Mouse (Mus musculus) intestine, postnatal 0 days (tissue): Measurements from ENCODE around the gene Sptbn1. TPM values are rescaled to one million over a fixed set of nuclear protein-coding genes. Genes with fewer than 3 reads are reported as not detected.

Experiments used
- ATAC-seq: fragments of 200-750 bp; cut with Nextera tagmentation; 2 replicates; pipeline ENCODE4 v1.8.0; 2017; ENCODE audit warnings: mild to moderate bottlenecking, moderate TSS enrichment, moderate library complexity
- H3K27ac ChIP-seq: fragments of 300-500 bp; sonication (generic); 2 replicates; pipeline ENCODE4 v1.5.1; 2014; ENCODE audit warnings: mild to moderate bottlenecking, low read depth, low read length, moderate library complexity
- H3K27me3 ChIP-seq: fragments of 300-500 bp; sonication (generic); replicated peaks from 2 replicates; pipeline ENCODE4 v1.6.1; 2014; ENCODE audit warnings: low read length, mixed read lengths; ENCODE audit not compliant: control insufficient read depth, insufficient read depth
- H3K36me3 ChIP-seq: fragments of 300-500 bp; sonication (generic); 2 replicates; pipeline ENCODE4 v1.6.1; 2014; ENCODE audit warnings: mild to moderate bottlenecking, moderate library complexity; ENCODE audit not compliant: control insufficient read depth, insufficient read depth
- H3K4me1 ChIP-seq: fragments of 300-500 bp; sonication (generic); replicated peaks from 2 replicates; pipeline ENCODE4 v1.6.1; 2014; ENCODE audit warnings: antibody characterized with exemption, low read length, mixed read lengths; ENCODE audit not compliant: control insufficient read depth, insufficient read depth
- H3K4me2 ChIP-seq: fragments of 300-500 bp; sonication (generic); replicated peaks from 2 replicates; pipeline ENCODE4 v1.6.1; 2014; ENCODE audit warnings: low read depth, mild to moderate bottlenecking, moderate library complexity
- H3K4me3 ChIP-seq: fragments of 300-500 bp; sonication (generic); 2 replicates; pipeline ENCODE4 v1.5.1; 2014; ENCODE audit warnings: low read depth, low read length
- H3K9ac ChIP-seq: fragments of 300-500 bp; sonication (generic); 2 replicates; pipeline ENCODE4 v1.6.1; 2014; ENCODE audit warnings: mild to moderate bottlenecking, low read depth, low read length
- H3K9me3 ChIP-seq: fragments of 300-500 bp; sonication (generic); 2 replicates; pipeline ENCODE4 v1.6.1; 2016; ENCODE audit warnings: mixed run types; ENCODE audit not compliant: control insufficient read depth
- CTCF ChIP-seq: sonication (generic); IDR thresholded peaks from 2 replicates; pipeline ENCODE4 v1.5.1; 2016; ENCODE audit warnings: low read depth, mild to moderate bottlenecking, control low read depth, antibody characterized with exemption, moderate library complexity
- WGBS: fragments of 180-500 bp; shearing (Covaris S2); extraction: QIAGEN DNeasy Blood & Tissue Kit; methylation state at CpG from one replicate; pipeline ENCODE4 v1.1.7; 2014; 5-methylcytosine and 5-hydroxymethylcytosine counted together
- polyA plus RNA-seq: library from polyadenylated mRNA; unstranded; fragments of >200 nt; fragmentation: Nextera tagmentation; extraction: Ambion mirVana; gene quantifications from 2 replicates; pipeline ENCODE4 v1.2.1, GENCODE M21; 2015

Gene Sptbn1
- polyA plus RNA-seq, 1 experiment from 2014 or later, result 73.5 TPM

- Histone ChIP-seq H3K27ac (no peak overlapping the region), H3K4me1 (no peaks in the 10 kb centered on the region), H3K9me3 (no peaks in the 10 kb centered on the region), H3K27me3 (peaks cover 17% of the 10 kb centered on the region; the same call in 1 of the 2 replicates), H3K4me3 (peak overlapping the region; percentile 91), H3K4me2 (peak overlapping the region; percentile 95), H3K9ac (peak overlapping the region; percentile 35; the same call in 1 of the 2 replicates), H3K36me3 (no peaks in the 10 kb centered on the region)
- 4% methylated on average over 15 of the region's 15 CpGs for WGBS
- TF ChIP-seq CTCF, result no peak
- peak; percentile 17; the same call in 1 of the 2 replicates for ATAC-seq
These were observed 837 bp upstream of the Sptbn1 start for GRCm38 (mm10) chr11:30268648-30269375.

- Histone ChIP-seq H3K27ac (peak overlapping the region; percentile 84), H3K9me3 (no peaks in the 10 kb centered on the region), H3K4me1 (no peaks in the 10 kb centered on the region), H3K27me3 (peaks cover 17% of the 10 kb centered on the region; the same call in 1 of the 2 replicates), H3K9ac (peak overlapping the region; percentile 73), H3K4me3 (peak overlapping the region; percentile 91), H3K4me2 (peak overlapping the region; percentile 95), H3K36me3 (no peaks in the 10 kb centered on the region)
- ATAC-seq, result peak; percentile 54
- no peak for TF ChIP-seq CTCF
- 1% methylated on average over 67 of the region's 69 CpGs for WGBS
These were observed 711 bp downstream of the Sptbn1 start for GRCm38 (mm10) chr11:30267036-30267891.

- Histone ChIP-seq H3K9ac (peak overlapping the region; percentile 73), H3K4me2 (peak overlapping the region; percentile 95), H3K27ac (peak overlapping the region; percentile 35; the same call in 1 of the 2 replicates), H3K9me3 (no peaks in the 10 kb centered on the region), H3K36me3 (no peaks in the 10 kb centered on the region), H3K27me3 (peaks cover 17% of the 10 kb centered on the region; the same call in 1 of the 2 replicates), H3K4me3 (peak overlapping the region; percentile 91), H3K4me1 (no peaks in the 10 kb centered on the region)
- whole genome bisulfite sequencing, result 14% methylated on average over 7 of the region's 7 CpGs
- no peak for TF ChIP-seq CTCF
- ATAC-seq, result no peak
These were observed 1.3 kb downstream of the Sptbn1 start for GRCm38 (mm10) chr11:30266691-30267035.

- 68% methylated on average over 2 of the region's 2 CpGs for WGBS
- no peak for ATAC-seq
- H3K27me3 ChIP-seq, result peaks cover 17% of the 10 kb centered on the region; the same call in 1 of the 2 replicates
- H3K27ac ChIP-seq, result no peak overlapping the region
- H3K36me3 ChIP-seq, result no peaks in the 10 kb centered on the region
- peak overlapping the region; percentile 95 for H3K4me2 ChIP-seq
- H3K4me1 ChIP-seq, result no peaks in the 10 kb centered on the region
- no peak for TF ChIP-seq CTCF
- H3K9ac ChIP-seq, result no peak overlapping the region
- no peaks in the 10 kb centered on the region for H3K9me3 ChIP-seq
- H3K4me3 ChIP-seq, result peak overlapping the region; percentile 26
These were observed 2.3 kb downstream of the Sptbn1 start for GRCm38 (mm10) chr11:30265666-30266065.

- H3K4me2 ChIP-seq, result no peak overlapping the region
- ATAC-seq, result no peak
- TF ChIP-seq CTCF, result no peak
- H3K9ac ChIP-seq, result no peak overlapping the region
- H3K27me3 ChIP-seq, result peaks cover 17% of the 10 kb centered on the region; the same call in 1 of the 2 replicates
- no peaks in the 10 kb centered on the region for H3K4me1 ChIP-seq
- H3K4me3 ChIP-seq, result no peak overlapping the region
- no peaks in the 10 kb centered on the region for H3K9me3 ChIP-seq
- no peaks in the 10 kb centered on the region for H3K36me3 ChIP-seq
- WGBS, result 45% methylated on average over 2 of the region's 2 CpGs
- no peak overlapping the region for H3K27ac ChIP-seq
These were observed 4.3 kb downstream of the Sptbn1 start for GRCm38 (mm10) chr11:30263627-30264026.

- Histone ChIP-seq H3K4me2 (no peak overlapping the region), H3K9ac (no peak overlapping the region), H3K9me3 (no peaks in the 10 kb centered on the region), H3K4me1 (no peaks in the 10 kb centered on the region; the same call in 1 of the 2 replicates), H3K36me3 (no peaks in the 10 kb centered on the region), H3K4me3 (no peak overlapping the region), H3K27me3 (no peaks in the 10 kb centered on the region), H3K27ac (no peak overlapping the region)
- no peak for TF ChIP-seq CTCF
- no peak for ATAC-seq
- WGBS, result 78% methylated on average over 6 of the region's 6 CpGs
These were observed 9.1 kb downstream of the Sptbn1 start for GRCm38 (mm10) chr11:30258739-30259350.
